Mouse (Mus musculus) midbrain, embryonic 16.5 days (tissue): ENCODE measurements around the gene Olfr765. TPM values are rescaled to one million over a fixed set of nuclear protein-coding genes. Genes with fewer than 3 reads are reported as not detected.
"Not testable (repeated sequence)": the region's sequence is repeated elsewhere in the genome, so short reads cannot be mapped to it uniquely, and the experiment has no call there.

ENCODE experiments used
- ATAC-seq: fragments of 200-750 bp; cut with Nextera tagmentation; 2 replicates; pipeline ENCODE4 v1.8.0; 2017; ENCODE audit warnings: moderate TSS enrichment
- H3K27ac ChIP-seq: fragments of 300-500 bp; sonication (generic); 2 replicates; pipeline ENCODE4 v1.5.1; 2014; ENCODE audit warnings: mild to moderate bottlenecking, low read length, mixed read lengths
- H3K27me3 ChIP-seq: fragments of 300-500 bp; sonication (generic); 2 replicates; pipeline ENCODE4 v1.6.1; 2014; ENCODE audit warnings: low read depth, low read length, mixed read lengths; ENCODE audit not compliant: control insufficient read depth, insufficient read depth
- H3K36me3 ChIP-seq: fragments of 300-500 bp; sonication (generic); 2 replicates; pipeline ENCODE4 v1.6.1; 2014; ENCODE audit warnings: mild to moderate bottlenecking, low read length, moderate library complexity, mixed read lengths; ENCODE audit not compliant: control insufficient read depth, insufficient read depth
- H3K4me1 ChIP-seq: fragments of 300-500 bp; sonication (generic); 2 replicates; pipeline ENCODE4 v1.6.1; 2014; ENCODE audit warnings: mild to moderate bottlenecking, low read length, mixed read lengths; ENCODE audit not compliant: control insufficient read depth, insufficient read depth
- H3K4me2 ChIP-seq: fragments of 300-500 bp; sonication (generic); 2 replicates; pipeline ENCODE4 v1.6.1; 2014; ENCODE audit warnings: mild to moderate bottlenecking, low read length, mixed read lengths
- H3K4me3 ChIP-seq: fragments of 300-500 bp; sonication (generic); 2 replicates; pipeline ENCODE4 v1.5.1; 2014; ENCODE audit warnings: low read depth, mild to moderate bottlenecking, low read length, moderate library complexity, mixed read lengths
- H3K9ac ChIP-seq: fragments of 300-500 bp; sonication (generic); 2 replicates; pipeline ENCODE4 v1.6.1; 2014; ENCODE audit warnings: low read depth, low read length, mixed read lengths
- H3K9me3 ChIP-seq: fragments of 300-500 bp; sonication (generic); replicated peaks from 2 replicates; pipeline ENCODE4 v1.6.1; 2014; ENCODE audit warnings: mild to moderate bottlenecking, low read length, mixed read lengths; ENCODE audit not compliant: control insufficient read depth, poor library complexity, severe bottlenecking
- WGBS: fragments of 180-500 bp; shearing (Covaris S2); extraction: QIAGEN DNeasy Blood & Tissue Kit; methylation state at CpG from one replicate; pipeline ENCODE4 v1.1.7; 2014; 5-methylcytosine and 5-hydroxymethylcytosine counted together
- polyA plus RNA-seq: library from polyadenylated mRNA; unstranded; fragments of >200 nt; fragmentation: Nextera tagmentation; extraction: Ambion mirVana; gene quantifications from 2 replicates; pipeline ENCODE4 v1.2.1, GENCODE M21; 2015

The Olfr765 gene
- polyA plus RNA-seq, 1 experiment from 2014 or later = not detected

GRCm38 (mm10) chr10:129011511-129011910 lies 38.3 kb downstream of the Olfr765 start:
- not testable (repeated sequence) for H3K9ac ChIP-seq, H3K36me3 ChIP-seq, H3K4me3 ChIP-seq, H3K9me3 ChIP-seq, H3K4me1 ChIP-seq, H3K4me2 ChIP-seq, ATAC-seq, H3K27me3 ChIP-seq, H3K27ac ChIP-seq
- WGBS = 63% methylated on average over 2 of the region's 5 CpGs

- H3K36me3 ChIP-seq = no peaks in the 10 kb centered on the region
- H3K27ac ChIP-seq = no peak within 1 kb of the TSS
- no peaks in the 10 kb centered on the region for H3K4me1 ChIP-seq
- no peak within 1 kb of the TSS for H3K4me3 ChIP-seq
- H3K27me3 ChIP-seq = no peaks in the 10 kb centered on the region
- no peaks in the 10 kb centered on the region for H3K9me3 ChIP-seq
- no peak for ATAC-seq
- 78% methylated on average over 2 of the region's 2 CpGs for WGBS
- no peak within 1 kb of the TSS for H3K4me2 ChIP-seq
- H3K9ac ChIP-seq = no peak within 1 kb of the TSS
Measured at GRCm38 (mm10) chr10:129010288-129010841, 39.4 kb downstream of the Olfr765 start, which contains the start of gene Olfr763. Olfr763 (plus strand) TSS chr10:129010791.

- H3K4me2 ChIP-seq = no peak overlapping the region
- no peak for ATAC-seq
- no peak overlapping the region for H3K4me3 ChIP-seq
- H3K9me3 ChIP-seq = no peaks in the 10 kb centered on the region
- no peak overlapping the region for H3K9ac ChIP-seq
- H3K4me1 ChIP-seq = no peaks in the 10 kb centered on the region
- H3K36me3 ChIP-seq = no peaks in the 10 kb centered on the region
- H3K27ac ChIP-seq = no peak overlapping the region
- WGBS = 69% methylated on average over 14 of the region's 14 CpGs
- H3K27me3 ChIP-seq = no peaks in the 10 kb centered on the region
Measured at GRCm38 (mm10) chr10:129004032-129004920, 45.5 kb downstream of the Olfr765 start.

GRCm38 (mm10) chr10:128996523-128997040 lies 53.2 kb downstream of the Olfr765 start:
- no peaks in the 10 kb centered on the region for H3K27me3 ChIP-seq
- 80% methylated on average over 4 of the region's 4 CpGs for WGBS
- H3K4me2 ChIP-seq = no peak overlapping the region
- no peak overlapping the region for H3K27ac ChIP-seq
- H3K9me3 ChIP-seq = no peaks in the 10 kb centered on the region
- 0 out of 2 replicates have a peak, but pooled peaks have one; percentile 32 for ATAC-seq
- H3K9ac ChIP-seq = no peak overlapping the region
- no peaks in the 10 kb centered on the region for H3K36me3 ChIP-seq
- no peaks in the 10 kb centered on the region for H3K4me1 ChIP-seq
- H3K4me3 ChIP-seq = no peak overlapping the region

DNA sequence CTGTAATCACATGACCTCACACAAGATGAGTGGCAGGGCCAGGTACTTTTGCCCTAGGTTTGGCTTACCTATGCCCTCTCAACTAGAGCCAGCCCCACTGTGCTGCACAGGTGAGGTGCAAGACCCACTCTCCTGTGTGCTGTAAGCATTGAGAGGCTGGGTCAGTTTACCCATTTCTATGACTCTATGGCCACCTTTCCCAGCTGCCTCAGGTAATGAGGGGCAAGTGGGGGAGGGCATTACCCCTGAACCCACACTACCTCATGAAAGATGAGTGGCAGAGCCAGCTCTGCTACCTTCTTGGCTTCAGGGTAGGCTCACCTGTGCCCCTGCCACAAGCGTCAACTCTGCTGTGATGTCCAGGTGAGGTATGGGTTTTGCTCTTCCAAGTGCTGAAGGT lies 54.0 kb downstream of the Olfr765 start:
- no peaks in the 10 kb centered on the region for H3K27me3 ChIP-seq
- no peaks in the 10 kb centered on the region for H3K4me1 ChIP-seq
- no peak overlapping the region for H3K9ac ChIP-seq
- ATAC-seq = no peak
- WGBS = 100% methylated on average over 1 of the region's 1 CpGs
- no peaks in the 10 kb centered on the region for H3K9me3 ChIP-seq
- no peak overlapping the region for H3K4me3 ChIP-seq
- no peak overlapping the region for H3K4me2 ChIP-seq
- no peaks in the 10 kb centered on the region for H3K36me3 ChIP-seq
- no peak overlapping the region for H3K27ac ChIP-seq

Other genes starting within 250 kb of the Olfr765 start
- 54.2 and 59.5 TPM in 2 replicates for gene Dnajc14, start 245.9 kb downstream of the Olfr765 start, polyA plus RNA-seq
- gene Tmem198b, start 245.6 kb downstream of the Olfr765 start, polyA plus RNA-seq = 14.8 and 16.1 TPM in 2 replicates
- gene Sarnp, start 232.7 kb downstream of the Olfr765 start, polyA plus RNA-seq = 143 and 152 TPM in 2 replicates
- 17.7 and 18.6 TPM in 2 replicates for gene Ormdl2, start 228.4 kb downstream of the Olfr765 start, polyA plus RNA-seq
- gene Gdf11, start 158.3 kb downstream of the Olfr765 start, polyA plus RNA-seq = 7.6 and 7.9 TPM in 2 replicates
- 152 and 195 TPM in 2 replicates for gene Cd63, start 149.0 kb downstream of the Olfr765 start, polyA plus RNA-seq
- gene Rdh5, start 127.1 kb downstream of the Olfr765 start, polyA plus RNA-seq = 13.6 TPM in 2 replicates
- 227 and 228 TPM in 2 replicates for gene Bloc1s1, start 126.0 kb downstream of the Olfr765 start, polyA plus RNA-seq
- gene Itga7, start 116.2 kb downstream of the Olfr765 start, polyA plus RNA-seq = 6.1 and 9.2 TPM in 2 replicates
- gene Mettl7b, start 89.0 kb downstream of the Olfr765 start, polyA plus RNA-seq = not detected in 2 replicates
- not detected in 2 replicates for gene Olfr9, start 60.6 kb downstream of the Olfr765 start, polyA plus RNA-seq
- gene Olfr763, start 39.2 kb downstream of the Olfr765 start, polyA plus RNA-seq = not detected in 2 replicates
- gene Olfr764-ps1, start 10.1 kb downstream of the Olfr765 start, polyA plus RNA-seq = not detected in 2 replicates
- not detected in 2 replicates for gene Olfr766-ps1, start 19.0 kb upstream of the Olfr765 start, polyA plus RNA-seq
- gene Olfr767, start 32.9 kb upstream of the Olfr765 start, polyA plus RNA-seq = not detected in 2 replicates
- gene Olfr768, start 49.4 kb upstream of the Olfr765 start, polyA plus RNA-seq = not detected in 2 replicates
- gene Olfr769, start 67.9 kb upstream of the Olfr765 start, polyA plus RNA-seq = not detected in 2 replicates
- gene Olfr770, start 89.0 kb upstream of the Olfr765 start, polyA plus RNA-seq = not detected in 2 replicates
- not detected in 2 replicates for gene Olfr771, start 114.8 kb upstream of the Olfr765 start, polyA plus RNA-seq
- gene Olfr772, start 127.9 kb upstream of the Olfr765 start, polyA plus RNA-seq = not detected in 2 replicates
- gene Olfr773, start 137.4 kb upstream of the Olfr765 start, polyA plus RNA-seq = not detected in 2 replicates
- gene Olfr774, start 186.2 kb upstream of the Olfr765 start, polyA plus RNA-seq = not detected in 2 replicates
- gene Olfr775, start 198.4 kb upstream of the Olfr765 start, polyA plus RNA-seq = not detected in 2 replicates
- gene Olfr776, start 209.1 kb upstream of the Olfr765 start, polyA plus RNA-seq = not detected in 2 replicates
- gene Olfr777, start 221.5 kb upstream of the Olfr765 start, polyA plus RNA-seq = not detected in 2 replicates